Mouse (Mus musculus): ENCODE measurements around the gene Lrrc61. TPM values are rescaled to one million over a fixed set of nuclear protein-coding genes. Genes with fewer than 3 reads are reported as not detected.
A peak's percentile ranks its signal among the peaks of the same experiment; 100 is the strongest.

Lrrc61 gene
- polyA plus RNA-seq, 1 experiment = 22.9 TPM

- peaks cover 2% of the 10 kb centered on the region; the same call in 1 of the 2 replicates for H3K4me1 ChIP-seq (ENCODE audit: control insufficient read depth, insufficient read depth, insufficient read length)
- H3K36me3 ChIP-seq (ENCODE audit: control insufficient read depth, insufficient read depth, low read length) = no peaks in the 10 kb centered on the region
- H3K27ac ChIP-seq (ENCODE audit: insufficient read depth, low read length) = no peak overlapping the region
- WGBS = 63% methylated on average over 10 of the region's 10 CpGs
- no peak for DNase-seq (ENCODE audit: low read depth in 1 of 2, low spot score in 2 of 2)
- no peak overlapping the region for H3K4me3 ChIP-seq (ENCODE audit: extremely low read depth, insufficient read depth, insufficient read length)
- no peak for TF ChIP-seq POLR2A (IDR thresholded peaks at IDR 0.05; ENCODE audit: low read depth, low read length)
- TF ChIP-seq CTCF (IDR thresholded peaks at IDR 0.05; ENCODE audit: extremely low read depth, insufficient read depth, insufficient read length, insufficient replicate concordance) = no peak
- no peaks in the 10 kb centered on the region for H3K27me3 ChIP-seq (ENCODE audit: control insufficient read depth, insufficient read depth, low read length)
These were observed 18.7 kb downstream of the Lrrc61 start for GRCm38 (mm10) chr6:48573280-48573679.

- Histone ChIP-seq H3K36me3 (ENCODE audit: control insufficient read depth, insufficient read depth, low read length) (no peaks in the 10 kb centered on the region), H3K27me3 (ENCODE audit: control insufficient read depth, insufficient read depth, low read length) (no peaks in the 10 kb centered on the region)
These were observed 19.4 kb downstream of the Lrrc61 start for GRCm38 (mm10) chr6:48573981-48574380.

GRCm38 (mm10) chr6:48578736-48579135 lies 24.1 kb downstream of the Lrrc61 start:
- no peak overlapping the region for H3K4me3 ChIP-seq (ENCODE audit: extremely low read depth, insufficient read depth, insufficient read length)
- no peak overlapping the region for H3K27ac ChIP-seq (ENCODE audit: insufficient read depth, low read length)
- H3K36me3 ChIP-seq (ENCODE audit: control insufficient read depth, insufficient read depth, low read length) = no peaks in the 10 kb centered on the region
- DNase-seq (ENCODE audit: low read depth in 1 of 2, low spot score in 2 of 2) = no peak
- TF ChIP-seq CTCF (IDR thresholded peaks at IDR 0.05; ENCODE audit: extremely low read depth, insufficient read depth, insufficient read length, insufficient replicate concordance) (no peak), POLR2A (IDR thresholded peaks at IDR 0.05; ENCODE audit: low read depth, low read length) (no peak)
- WGBS = 56% methylated on average over 5 of the region's 5 CpGs
- H3K4me1 ChIP-seq (ENCODE audit: control insufficient read depth, insufficient read depth, insufficient read length) = no peaks in the 10 kb centered on the region
- H3K27me3 ChIP-seq (ENCODE audit: control insufficient read depth, insufficient read depth, low read length) = no peaks in the 10 kb centered on the region

More at GRCm38 (mm10) chr6:48573981-48574380, 19.4 kb downstream of the Lrrc61 start:
- WGBS = 91% methylated on average over 3 of the region's 3 CpGs
- DNase-seq (ENCODE audit: low read depth in 1 of 2, low spot score in 2 of 2) = no peak
- no peak overlapping the region for H3K27ac ChIP-seq (ENCODE audit: insufficient read depth, low read length)
- TF ChIP-seq CTCF (IDR thresholded peaks at IDR 0.05; ENCODE audit: extremely low read depth, insufficient read depth, insufficient read length, insufficient replicate concordance) (no peak), POLR2A (IDR thresholded peaks at IDR 0.05; ENCODE audit: low read depth, low read length) (no peak)
- H3K4me1 ChIP-seq (ENCODE audit: control insufficient read depth, insufficient read depth, insufficient read length) = peaks cover 2% of the 10 kb centered on the region; the same call in 1 of the 2 replicates
- no peak overlapping the region for H3K4me3 ChIP-seq (ENCODE audit: extremely low read depth, insufficient read depth, insufficient read length)

- under 1% methylated on average over 5 of the region's 5 CpGs for WGBS
- H3K4me1 ChIP-seq (ENCODE audit: control insufficient read depth, insufficient read depth, insufficient read length) = no peaks in the 10 kb centered on the region
- no peak for TF ChIP-seq CTCF (IDR thresholded peaks at IDR 0.05; ENCODE audit: extremely low read depth, insufficient read depth, insufficient read length, insufficient replicate concordance)
- no peak for TF ChIP-seq POLR2A (IDR thresholded peaks at IDR 0.05; ENCODE audit: low read depth, low read length)
- DNase-seq (ENCODE audit: low read depth in 1 of 2, low spot score in 2 of 2) = no peak
- H3K36me3 ChIP-seq (ENCODE audit: control insufficient read depth, insufficient read depth, low read length) = no peaks in the 10 kb centered on the region
- H3K4me3 ChIP-seq (ENCODE audit: extremely low read depth, insufficient read depth, insufficient read length) = no peak overlapping the region
- H3K27me3 ChIP-seq (ENCODE audit: control insufficient read depth, insufficient read depth, low read length) = no peaks in the 10 kb centered on the region
- 0 out of 2 replicates have a peak overlapping the region, but pooled peaks have one; percentile 36 for H3K27ac ChIP-seq (ENCODE audit: insufficient read depth, low read length)
These were observed 24.6 kb downstream of the Lrrc61 start for GRCm38 (mm10) chr6:48579215-48579648.

DNA sequence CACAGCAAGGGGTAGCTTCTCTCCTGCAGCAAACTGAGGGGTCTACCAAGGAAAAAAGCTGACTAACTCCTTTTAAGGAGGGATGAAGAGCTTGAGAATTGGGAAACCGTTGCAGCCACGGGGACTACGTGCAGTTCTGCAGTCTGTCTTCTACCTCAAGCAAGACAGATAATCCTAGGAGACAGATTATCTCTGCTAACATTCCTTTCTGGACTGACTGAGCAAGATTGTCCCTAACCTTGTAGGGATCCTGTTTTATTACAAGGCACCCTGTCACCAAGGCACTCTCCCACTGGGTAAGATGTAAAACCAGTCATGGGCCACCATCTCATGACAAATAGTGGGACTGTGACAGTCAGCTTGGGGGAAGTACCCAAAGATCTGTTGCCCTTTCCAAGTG lies 26.7 kb downstream of the Lrrc61 start:
- TF ChIP-seq CTCF (IDR thresholded peaks at IDR 0.05; ENCODE audit: extremely low read depth, insufficient read depth, insufficient read length, insufficient replicate concordance) = no peak
- TF ChIP-seq POLR2A (IDR thresholded peaks at IDR 0.05; ENCODE audit: low read depth, low read length) = no peak
- Histone ChIP-seq H3K27ac (ENCODE audit: insufficient read depth, low read length) (no peak overlapping the region), H3K27me3 (ENCODE audit: control insufficient read depth, insufficient read depth, low read length) (no peaks in the 10 kb centered on the region), H3K4me1 (ENCODE audit: control insufficient read depth, insufficient read depth, insufficient read length) (no peaks in the 10 kb centered on the region), H3K4me3 (ENCODE audit: extremely low read depth, insufficient read depth, insufficient read length) (no peak overlapping the region), H3K36me3 (ENCODE audit: control insufficient read depth, insufficient read depth, low read length) (no peaks in the 10 kb centered on the region)
- DNase-seq (ENCODE audit: low read depth in 1 of 2, low spot score in 2 of 2) = no peak
- 86% methylated on average over 3 of the region's 3 CpGs for WGBS

DNA sequence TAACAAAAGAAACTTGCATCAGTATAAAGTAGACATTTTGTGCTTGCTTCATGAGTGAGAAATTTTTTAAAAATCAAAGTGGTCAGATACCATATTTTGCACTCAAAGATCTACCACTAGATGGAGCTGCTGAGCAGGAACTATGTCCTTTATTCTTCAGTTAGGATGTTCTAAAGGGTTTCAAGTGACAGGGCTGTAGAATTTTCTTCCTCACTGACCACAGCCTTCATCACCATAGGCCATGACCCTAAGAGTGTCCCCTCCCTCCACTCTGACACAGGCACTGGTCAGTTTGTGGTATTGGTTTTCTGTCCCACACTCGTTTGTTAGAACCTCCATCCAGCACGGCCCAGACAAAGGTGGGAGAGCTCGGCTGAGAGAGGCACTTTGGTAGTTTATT lies 27.4 kb downstream of the Lrrc61 start:
- TF ChIP-seq POLR2A (IDR thresholded peaks at IDR 0.05; ENCODE audit: low read depth, low read length) (no peak), CTCF (IDR thresholded peaks at IDR 0.05; ENCODE audit: extremely low read depth, insufficient read depth, insufficient read length, insufficient replicate concordance) (no peak)
- Histone ChIP-seq H3K4me3 (ENCODE audit: extremely low read depth, insufficient read depth, insufficient read length) (no peak overlapping the region), H3K36me3 (ENCODE audit: control insufficient read depth, insufficient read depth, low read length) (no peaks in the 10 kb centered on the region), H3K27ac (ENCODE audit: insufficient read depth, low read length) (no peak overlapping the region), H3K27me3 (ENCODE audit: control insufficient read depth, insufficient read depth, low read length) (no peaks in the 10 kb centered on the region), H3K4me1 (ENCODE audit: control insufficient read depth, insufficient read depth, insufficient read length) (no peaks in the 10 kb centered on the region)
- peak in 1 of 2 experiments; percentile 28 for DNase-seq (ENCODE audit: low read depth in 1 of 2, low spot score in 2 of 2)
- WGBS = 77% methylated on average over 3 of the region's 3 CpGs

DNA sequence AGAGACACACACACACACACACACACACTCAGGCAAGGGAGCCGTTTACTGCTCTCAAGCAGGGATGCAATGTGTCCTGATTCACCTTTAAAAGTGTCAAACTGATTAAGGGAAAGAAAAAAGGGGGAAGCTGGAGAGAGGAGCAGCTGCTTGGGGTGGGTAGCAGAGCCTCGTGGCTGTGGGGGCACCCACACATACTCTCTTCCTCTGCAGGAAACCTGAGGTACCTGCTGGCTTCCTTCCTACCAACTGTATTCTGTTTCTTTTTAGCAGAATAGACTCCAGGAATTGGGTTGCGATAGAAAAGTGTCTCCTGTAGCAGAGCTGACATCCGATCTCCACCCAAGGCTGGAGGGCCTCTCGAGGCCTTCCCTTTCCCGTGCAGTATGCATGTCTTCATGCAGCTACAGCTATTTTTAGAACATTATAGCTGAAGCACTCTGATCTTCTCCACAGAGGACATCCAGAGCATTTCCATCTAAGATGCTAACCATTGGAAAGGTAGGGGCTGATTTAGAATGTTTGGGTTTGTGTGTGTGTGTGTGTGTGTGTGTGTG lies 34.7 kb downstream of the Lrrc61 start, which contains the start of gene Gm45021:
Gm45021 (plus strand) TSS at position 417 of the 557 bp plus-strand sequence.
- 15% methylated on average over 6 of the region's 6 CpGs for WGBS
- Histone ChIP-seq H3K27me3 (ENCODE audit: control insufficient read depth, insufficient read depth, low read length) (peaks cover 1% of the 10 kb centered on the region; the same call in 1 of the 2 replicates), H3K36me3 (ENCODE audit: control insufficient read depth, insufficient read depth, low read length) (no peaks in the 10 kb centered on the region), H3K27ac (ENCODE audit: insufficient read depth, low read length) (no peak within 1 kb of the TSS), H3K4me1 (ENCODE audit: control insufficient read depth, insufficient read depth, insufficient read length) (peaks cover 7% of the 10 kb centered on the region), H3K4me3 (ENCODE audit: extremely low read depth, insufficient read depth, insufficient read length) (no peak within 1 kb of the TSS)
- TF ChIP-seq POLR2A (IDR thresholded peaks at IDR 0.05; ENCODE audit: low read depth, low read length) (no peak), CTCF (IDR thresholded peaks at IDR 0.05; ENCODE audit: extremely low read depth, insufficient read depth, insufficient read length, insufficient replicate concordance) (no peak)
- DNase-seq (ENCODE audit: low read depth in 1 of 2, low spot score in 2 of 2) = no peak
